Mouse (Mus musculus) MEL (cell line): ENCODE data around the gene Slc35g3. TPM values are rescaled to one million over a fixed set of nuclear protein-coding genes. Genes with fewer than 3 reads are reported as not detected.

ENCODE experiments used
- DNase-seq: peaks from one replicate; pipeline ENCODE4 v3.0.0; 2011; ENCODE audit warnings: low read depth, low spot score
- H3K27ac ChIP-seq: 2 replicates; pipeline ENCODE4 v1.5.1; 2012; ENCODE audit warnings: low read depth, mild to moderate bottlenecking, control low read depth, low read length, moderate library complexity; ENCODE audit not compliant: control insufficient read depth
- H3K27me3 ChIP-seq, 2 experiments: fragments of 150-350 bp in 1 of 2; sonication (generic) in 1 of 2; 2 replicates each; pipeline ENCODE4 v1.6.1; 2012; ENCODE audit warnings: low read length in 2 of 2, mild to moderate bottlenecking in 2 of 2, improper control_type of control experiment in 1 of 2, moderate library complexity in 1 of 2; ENCODE audit not compliant: insufficient read depth in 2 of 2, control insufficient read depth in 1 of 2
- H3K36me3 ChIP-seq, 2 experiments: 2 replicates each; pipeline ENCODE4 v1.6.1; 2012 to 2014; ENCODE audit warnings: low read length in 2 of 2, improper control_type of control experiment in 1 of 2, inconsistent platforms in 1 of 2, mild to moderate bottlenecking in 1 of 2; ENCODE audit not compliant: insufficient read depth in 2 of 2, control insufficient read depth in 1 of 2
- H3K4me1 ChIP-seq, 2 experiments: fragments of 150-350 bp in 1 of 2; sonication (generic) in 1 of 2; 2 replicates each; pipeline ENCODE4 v1.6.1; 2012; ENCODE audit warnings: low read length in 2 of 2, improper control_type of control experiment in 1 of 2, mild to moderate bottlenecking in 1 of 2; ENCODE audit not compliant: insufficient read depth in 2 of 2, control insufficient read depth in 1 of 2
- H3K4me3 ChIP-seq, 2 experiments: fragments of 150-350 bp in 1 of 2; sonication (generic) in 1 of 2; 2 replicates each; pipeline ENCODE4 v1.5.1; 2012; ENCODE audit warnings: low read depth in 2 of 2, low read length in 2 of 2, mild to moderate bottlenecking in 2 of 2, moderate library complexity in 2 of 2, control low read depth in 1 of 2, improper control_type of control experiment in 1 of 2; ENCODE audit not compliant: control insufficient read depth in 1 of 2, insufficient read depth in 1 of 2
- H3K79me2 ChIP-seq: 2 replicates; pipeline ENCODE4 v1.6.1; 2012; ENCODE audit warnings: mild to moderate bottlenecking, low read length, moderate library complexity; ENCODE audit not compliant: control insufficient read depth, poor library complexity, insufficient read depth
- H3K9ac ChIP-seq: 2 replicates; pipeline ENCODE4 v1.6.1; 2012; ENCODE audit warnings: low read depth, mild to moderate bottlenecking, control low read depth, low read length, moderate library complexity; ENCODE audit not compliant: control insufficient read depth, poor library complexity, severe bottlenecking
- H3K9me3 ChIP-seq: fragments of 150-350 bp; sonication (generic); replicated peaks from 2 replicates; pipeline ENCODE4 v1.6.1; 2012; ENCODE audit warnings: mild to moderate bottlenecking, low read length, improper control_type of control experiment, moderate library complexity; ENCODE audit not compliant: insufficient read depth
- CHD1 ChIP-seq: IDR thresholded peaks from 2 replicates; pipeline ENCODE4 v1.6.1; 2012; ENCODE audit warnings: low read depth, mild to moderate bottlenecking, inconsistent platforms, low read length, improper control_type of control experiment
- CTCF ChIP-seq, 3 experiments: IDR thresholded peaks in 2 of 3; conservative IDR thresholded peaks in 1 of 3; 2 replicates each; pipeline ENCODE4 v1.5.1; 2011 to 2012; ENCODE audit warnings: low read length in 3 of 3, low read depth in 2 of 3, mild to moderate bottlenecking in 2 of 3, improper control_type of control experiment in 1 of 3, inconsistent platforms in 1 of 3, mixed read lengths in 1 of 3, moderate library complexity in 1 of 3; ENCODE audit not compliant: control insufficient read depth in 1 of 3, insufficient read depth in 1 of 3, poor library complexity in 1 of 3, severe bottlenecking in 1 of 3
- E2F4 ChIP-seq: IDR thresholded peaks from 2 replicates; pipeline ENCODE4 v1.6.1; 2011; ENCODE audit warnings: low read depth, low read length, improper control_type of control experiment, borderline replicate concordance
- GABPA ChIP-seq: IDR thresholded peaks from 2 replicates; pipeline ENCODE4 v1.6.1; 2012; ENCODE audit warnings: low read depth, mild to moderate bottlenecking, inconsistent platforms, low read length, improper control_type of control experiment, moderate library complexity
- GATA1 ChIP-seq: IDR thresholded peaks from 2 replicates; pipeline ENCODE4 v1.6.1; 2011; ENCODE audit warnings: low read depth, low read length, improper control_type of control experiment
- KAT2A ChIP-seq: conservative IDR thresholded peaks from 2 replicates; pipeline ENCODE4 v1.6.1; 2012; ENCODE audit warnings: low read depth, low read length, improper control_type of control experiment, inconsistent platforms
- MAFK ChIP-seq: IDR thresholded peaks from 2 replicates; pipeline ENCODE4 v1.6.1; 2011; ENCODE audit warnings: low read depth, mild to moderate bottlenecking, low read length, improper control_type of control experiment, borderline replicate concordance
- MAX ChIP-seq: IDR thresholded peaks from 2 replicates; pipeline ENCODE4 v1.6.1; 2011; ENCODE audit warnings: low read length, improper control_type of control experiment
- MAZ ChIP-seq: IDR thresholded peaks from 2 replicates; pipeline ENCODE4 v1.6.1; 2012; ENCODE audit warnings: low read depth, mild to moderate bottlenecking, inconsistent platforms, low read length, improper control_type of control experiment
- MYB ChIP-seq: IDR thresholded peaks from 2 replicates; pipeline ENCODE4 v1.6.1; 2011; ENCODE audit warnings: mild to moderate bottlenecking, low read depth, low read length, improper control_type of control experiment
- MYC ChIP-seq: IDR thresholded peaks from 2 replicates; pipeline ENCODE4 v1.6.1; 2011; ENCODE audit warnings: low read depth, mild to moderate bottlenecking, low read length, improper control_type of control experiment, moderate library complexity
- NELFE ChIP-seq: IDR thresholded peaks from 2 replicates; pipeline ENCODE4 v1.6.1; 2011; ENCODE audit warnings: low read depth, low read length, improper control_type of control experiment
- NRF1 ChIP-seq: IDR thresholded peaks from 2 replicates; pipeline ENCODE4 v1.6.1; 2014; ENCODE audit warnings: low read depth, mild to moderate bottlenecking, inconsistent platforms, low read length, improper control_type of control experiment, moderate library complexity; ENCODE audit not compliant: poor library complexity, insufficient read depth, severe bottlenecking
- POLR2A ChIP-seq, 2 experiments: IDR thresholded peaks; 2 replicates each; pipeline ENCODE4 v1.6.1; 2011 to 2012; ENCODE audit warnings: low read length in 2 of 2, mild to moderate bottlenecking in 2 of 2, control low read depth in 1 of 2, improper control_type of control experiment in 1 of 2, low read depth in 1 of 2, moderate library complexity in 1 of 2; ENCODE audit not compliant: control insufficient read depth in 1 of 2, insufficient read depth in 1 of 2, poor library complexity in 1 of 2
- POLR2AphosphoS2 ChIP-seq: IDR thresholded peaks from 2 replicates; pipeline ENCODE4 v1.6.1; 2011; ENCODE audit warnings: low read length, improper control_type of control experiment
- RAD21 ChIP-seq: IDR thresholded peaks from 2 replicates; pipeline ENCODE4 v1.6.1; 2011; ENCODE audit warnings: mild to moderate bottlenecking, low read depth, low read length, improper control_type of control experiment
- RCOR1 ChIP-seq: IDR thresholded peaks from 2 replicates; pipeline ENCODE4 v1.6.1; 2012; ENCODE audit warnings: low read depth, mild to moderate bottlenecking, inconsistent platforms, low read length, improper control_type of control experiment
- SIN3A ChIP-seq: IDR thresholded peaks from 2 replicates; pipeline ENCODE4 v1.6.1; 2012; ENCODE audit warnings: low read length, improper control_type of control experiment, inconsistent platforms
- TCF12 ChIP-seq: IDR thresholded peaks from 2 replicates; pipeline ENCODE4 v1.6.1; 2014; ENCODE audit warnings: low read depth, mild to moderate bottlenecking, inconsistent platforms, low read length, improper control_type of control experiment, moderate library complexity
- USF2 ChIP-seq, 2 experiments: IDR thresholded peaks; 2 replicates each; pipeline ENCODE4 v1.6.1; 2011 to 2012; ENCODE audit warnings: improper control_type of control experiment in 2 of 2, low read length in 2 of 2, borderline replicate concordance in 1 of 2, inconsistent platforms in 1 of 2, low read depth in 1 of 2, mild to moderate bottlenecking in 1 of 2; ENCODE audit not compliant: insufficient read depth in 1 of 2
- ZMIZ1 ChIP-seq: IDR thresholded peaks from 2 replicates; pipeline ENCODE4 v1.6.1; 2012; ENCODE audit warnings: low read depth, mild to moderate bottlenecking, inconsistent platforms, low read length, improper control_type of control experiment, moderate library complexity
- ZNF384 ChIP-seq: IDR thresholded peaks from 2 replicates; pipeline ENCODE4 v1.6.1; 2012; ENCODE audit warnings: low read depth, mild to moderate bottlenecking, inconsistent platforms, low read length, improper control_type of control experiment
- polyA plus RNA-seq, 2 experiments: library from polyadenylated mRNA; stranded (reverse) in 1 of 2; unstranded in 1 of 2; fragments of >175 nt in 1 of 2; fragments of >200 nt in 1 of 2; gene quantifications; 2 replicates each; pipeline versions ENCODE4 v1.2.1 to v1.2.4; 2012; ENCODE audit warnings: low replicate concordance in 2 of 2, low read depth in 1 of 2; ENCODE audit not compliant: insufficient read length in 2 of 2, insufficient read depth in 1 of 2, missing spikeins in 1 of 2
- total RNA-seq: library from RNA; depleted of rRNA; stranded (reverse); fragments of 300-350 nt; gene quantifications from 2 replicates; pipeline ENCODE4 v1.2.3, GENCODE M21; 2012

Gene Slc35g3
- total and polyA plus RNA-seq, 3 experiments: 0.08 to 0.22 TPM; not detected in 1

- Histone ChIP-seq H3K36me3 (peaks cover 0 to 12% of the 10 kb centered on the region in 2 experiments; a peak in 2 of 4 replicates), H3K79me2 (peaks cover 20% of the 10 kb centered on the region), H3K9me3 (no peaks in the 10 kb centered on the region), H3K4me3 (no peak overlapping the region)
- no peak for DNase-seq
- TF ChIP-seq KAT2A (no peak), MAFK (no peak), E2F4 (no peak), USF2 (IDR thresholded peaks at IDR 0.05; ENCODE audit: borderline replicate concordance in 1 of 2, insufficient read depth in 1 of 2, low read depth in 1 of 2, low read length in 2 of 2) (no peak), MAX (no peak), MAZ (no peak), CHD1 (no peak), MYB (no peak), TCF12 (no peak), RAD21 (no peak), NRF1 (no peak), SIN3A (no peak), GABPA (no peak), POLR2A (IDR thresholded peaks at IDR 0.05; ENCODE audit: control insufficient read depth in 1 of 2, insufficient read depth in 1 of 2, low read depth in 1 of 2, low read length in 2 of 2, poor library complexity in 1 of 2) (no peak), GATA1 (no peak), ZMIZ1 (no peak), MYC (no peak), CTCF (IDR thresholded peaks at IDR 0.05 in 2 of 3, conservative IDR thresholded peaks at IDR 0.05 in 1 of 3; ENCODE audit: control insufficient read depth in 1 of 3, insufficient read depth in 1 of 3, low read depth in 2 of 3, low read length in 3 of 3, poor library complexity in 1 of 3, severe bottlenecking in 1 of 3) (no peak), POLR2AphosphoS2 (no peak), ZNF384 (no peak)
- TF ChIP-seq, all 39 proteins: peak for 0
- H3K4me1 ChIP-seq: peaks cover 6 to 26% of the 10 kb centered on the region in 2 experiments
- no peaks in the 10 kb centered on the region for H3K27me3 ChIP-seq
- no peak overlapping the region for H3K9ac ChIP-seq
- no peak overlapping the region for H3K27ac ChIP-seq
These were observed 917 bp downstream of the Slc35g3 start for GRCm38 (mm10) chr11:69760901-69761200.

GRCm38 (mm10) chr11:69760160-69760900 is 1.4 kb downstream of the Slc35g3 start:
- H3K4me3 ChIP-seq: peak overlapping the region; percentile 70 to 85
- H3K4me1 ChIP-seq: peaks cover 5 to 24% of the 10 kb centered on the region in 2 experiments
- H3K36me3 ChIP-seq: peaks cover 0 to 16% of the 10 kb centered on the region in 2 experiments; a peak in 2 of 4 replicates
- DNase-seq: peak; percentile 45
- H3K9ac ChIP-seq: peak overlapping the region; percentile 84
- no peak for TF ChIP-seq GATA1
- TF ChIP-seq RCOR1: no peak
- no peak for TF ChIP-seq NELFE
- no peak for TF ChIP-seq CTCF (IDR thresholded peaks at IDR 0.05 in 2 of 3, conservative IDR thresholded peaks at IDR 0.05 in 1 of 3; ENCODE audit: control insufficient read depth in 1 of 3, insufficient read depth in 1 of 3, low read depth in 2 of 3, low read length in 3 of 3, poor library complexity in 1 of 3, severe bottlenecking in 1 of 3)
- H3K27ac ChIP-seq: peak overlapping the region; percentile 96
- H3K79me2 ChIP-seq: peaks cover 24% of the 10 kb centered on the region
- H3K27me3 ChIP-seq: no peaks in the 10 kb centered on the region
- H3K9me3 ChIP-seq: no peaks in the 10 kb centered on the region
